Mouse (Mus musculus) spleen, postnatal 14 days (tissue): ENCODE data around the gene Irf9.

ENCODE experiments used
- DNase-seq, 2 experiments: peaks; one replicate each; pipeline ENCODE4 v3.0.0; 2021 to 2022; ENCODE audit warnings: low spot score in 2 of 2

The Irf9 gene

GRCm38 (mm10) chr14:55603271-55603632, at the start of gene Irf9:
Irf9 (plus strand) TSS chr14:55603571.
- no peak for DNase-seq

- no peak for DNase-seq
Observed at GRCm38 (mm10) chr14:55554635-55555034, 48.7 kb upstream of the Irf9 start.

GRCm38 (mm10) chr14:55555788-55556187, 47.6 kb upstream of the Irf9 start:
- no peak for DNase-seq

- peak; percentile 65 to 84 for DNase-seq
Observed at GRCm38 (mm10) chr14:55557003-55557402, 46.4 kb upstream of the Irf9 start.

DNA sequence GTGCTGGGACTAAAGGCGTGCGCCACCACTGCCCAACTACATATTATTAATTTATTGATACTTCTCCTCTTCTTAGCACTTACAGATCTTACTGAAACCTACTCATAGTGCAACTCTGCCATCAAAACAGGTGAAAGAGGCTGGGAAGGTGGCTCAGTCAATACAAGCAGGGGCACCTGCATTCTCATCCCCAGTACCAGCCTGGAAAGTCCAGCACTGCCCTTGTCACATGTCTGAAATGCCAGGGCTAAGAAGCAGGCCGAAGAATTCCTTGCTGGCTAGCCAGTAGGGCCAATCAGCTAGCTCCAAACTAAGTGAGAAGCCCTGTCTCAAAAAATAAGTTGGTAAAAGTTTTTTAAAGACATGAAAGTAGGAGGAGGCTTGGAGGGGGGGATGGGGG, 45.8 kb upstream of the Irf9 start:
- DNase-seq = no peak

DNA sequence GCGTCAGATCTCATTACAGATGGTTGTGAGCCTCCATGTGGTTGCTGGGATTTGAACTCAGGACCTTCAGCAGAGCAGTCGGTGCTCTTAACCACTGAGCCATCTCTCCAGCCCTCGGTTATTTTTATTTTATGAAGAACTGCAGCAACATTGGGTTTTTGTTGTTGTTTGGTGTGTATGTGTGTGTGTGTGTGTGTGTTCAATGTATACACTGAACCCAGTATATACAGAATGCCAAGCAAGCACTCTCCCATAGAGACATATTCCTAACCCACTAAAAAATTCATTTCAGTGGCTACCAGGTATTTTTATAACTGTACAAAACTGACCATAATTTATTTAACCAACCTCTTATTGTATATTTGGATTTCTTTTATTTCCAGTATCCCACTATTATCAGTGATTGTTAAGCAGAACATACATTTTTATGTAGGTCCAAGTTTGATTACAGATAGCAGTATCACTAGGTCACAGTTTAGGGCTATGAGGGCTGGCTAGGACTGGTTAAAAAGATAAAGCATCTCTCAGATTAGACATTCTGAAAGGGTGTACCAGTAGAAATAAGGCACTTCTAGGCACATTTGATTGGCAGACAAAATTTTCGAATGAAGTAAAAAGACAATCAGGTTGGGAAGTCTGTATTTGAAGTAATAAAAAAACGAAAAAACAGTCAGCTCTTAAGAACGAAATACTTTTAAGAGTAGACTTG, 44.5 kb upstream of the Irf9 start:
- no peak for DNase-seq

- peak; percentile 79 to 82 for DNase-seq
Observed at GRCm38 (mm10) chr14:55559799-55560201, 43.6 kb upstream of the Irf9 start, which contains the start of gene Dcaf11. Dcaf11 (plus strand) TSS chr14:55560006.

DNA sequence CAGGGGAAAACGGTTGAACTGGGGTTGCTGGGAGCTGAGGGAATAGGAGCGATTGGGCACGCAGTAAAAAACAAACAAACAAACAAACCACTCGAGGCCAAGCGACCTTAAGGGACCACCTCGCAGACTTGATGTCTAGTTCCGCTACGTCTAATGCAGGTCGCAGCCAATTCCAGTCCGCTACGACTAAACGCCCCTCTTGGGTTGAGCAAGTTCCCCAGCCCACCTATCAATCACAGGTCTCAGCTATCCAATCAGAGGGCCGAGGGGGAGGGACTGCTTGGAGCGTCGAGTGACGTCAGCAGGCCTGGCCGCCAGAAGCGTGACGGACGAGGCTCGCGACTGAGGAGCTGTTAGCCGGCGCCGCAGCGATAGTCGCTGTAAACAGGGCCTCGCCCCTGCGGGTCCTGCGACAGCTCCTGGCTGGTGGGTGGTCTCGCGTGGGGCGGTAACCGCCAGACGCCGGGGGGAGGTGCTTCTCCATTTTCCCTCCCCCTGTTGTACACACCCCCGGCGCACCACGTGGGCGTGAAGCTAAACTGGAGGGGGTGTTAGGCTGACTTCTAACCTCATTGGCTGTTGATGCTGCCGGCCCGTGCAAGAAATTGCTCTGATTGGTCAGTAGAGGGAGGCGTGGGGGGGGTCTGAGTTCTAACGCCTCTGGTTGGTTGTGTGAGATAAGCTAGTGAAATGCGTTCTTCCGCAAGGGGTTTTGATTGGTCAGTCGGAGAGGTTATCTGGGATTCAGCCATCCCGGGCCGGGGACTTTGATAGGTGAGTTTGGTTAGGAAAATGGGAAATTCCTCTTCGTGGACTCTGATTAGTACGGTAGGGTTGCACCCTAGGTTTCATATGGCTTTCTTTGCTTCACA, 42.9 kb upstream of the Irf9 start, which contains the start of gene A730061H03Rik:
TSS of gene A730061H03Rik (minus strand) at position 205 of the 872 bp plus-strand sequence.
- DNase-seq = peak; percentile 93 to 95

DNA sequence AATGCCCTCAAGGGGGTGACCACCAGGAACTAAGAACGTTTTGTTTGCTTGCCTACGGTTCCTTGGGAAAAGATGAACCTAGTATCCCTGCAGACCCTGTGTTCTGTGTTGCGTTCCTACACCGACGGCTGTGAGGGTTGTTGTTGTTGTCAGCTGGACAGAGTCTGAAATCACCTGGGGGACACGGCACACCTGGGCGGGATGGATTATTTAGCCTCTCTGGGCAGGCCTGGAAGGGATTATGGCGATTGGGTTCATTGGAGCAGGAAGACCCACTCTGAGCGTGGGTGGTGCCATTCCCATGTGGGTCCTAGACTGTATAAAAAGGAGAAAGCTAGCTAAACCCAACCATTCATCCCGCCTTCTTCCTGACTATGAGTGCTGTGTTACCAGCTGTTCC, 41.5 kb upstream of the Irf9 start:
- DNase-seq = no peak

DNA sequence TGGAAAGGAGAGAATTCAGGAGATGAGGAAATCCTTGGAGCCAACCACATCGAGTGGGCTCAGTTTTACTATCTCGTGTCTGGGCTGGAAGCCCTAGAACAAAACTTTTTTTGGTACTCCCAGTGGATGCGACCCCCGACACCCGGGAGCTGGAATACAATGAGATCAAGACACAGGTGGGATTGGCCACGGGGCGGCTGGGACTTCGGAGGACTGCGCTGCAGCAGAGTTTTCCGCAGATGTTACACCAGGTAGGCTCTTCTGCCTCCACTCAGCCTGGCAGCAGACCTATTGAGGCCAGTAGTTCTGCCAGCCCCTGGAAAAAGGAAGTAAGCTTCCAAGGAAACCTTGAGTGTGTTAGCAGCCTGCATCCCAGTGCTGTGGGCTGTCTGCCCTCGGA, 40.1 kb upstream of the Irf9 start:
- DNase-seq = no peak

GRCm38 (mm10) chr14:55565748-55566147, 37.6 kb upstream of the Irf9 start:
- DNase-seq = no peak

DNA sequence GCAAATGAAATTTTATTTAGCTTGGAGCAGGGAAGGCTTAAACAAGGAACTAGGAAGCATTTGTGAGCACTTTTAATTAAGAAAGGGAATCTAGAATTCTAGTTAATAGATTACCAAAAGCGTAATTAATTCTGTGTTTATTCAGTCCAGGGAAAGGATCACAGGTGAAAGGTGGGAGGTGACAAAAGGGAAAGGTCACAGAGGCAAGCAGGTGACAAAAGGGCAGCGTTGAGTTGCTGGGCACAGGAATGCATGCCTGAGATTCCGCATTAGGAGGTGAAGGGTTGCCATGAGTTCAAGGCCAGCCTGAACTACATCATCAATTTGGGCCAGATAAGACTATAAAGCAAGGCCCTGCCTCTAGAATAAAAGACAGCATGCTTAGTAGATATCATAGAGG, 35.9 kb upstream of the Irf9 start:
- no peak for DNase-seq

DNA sequence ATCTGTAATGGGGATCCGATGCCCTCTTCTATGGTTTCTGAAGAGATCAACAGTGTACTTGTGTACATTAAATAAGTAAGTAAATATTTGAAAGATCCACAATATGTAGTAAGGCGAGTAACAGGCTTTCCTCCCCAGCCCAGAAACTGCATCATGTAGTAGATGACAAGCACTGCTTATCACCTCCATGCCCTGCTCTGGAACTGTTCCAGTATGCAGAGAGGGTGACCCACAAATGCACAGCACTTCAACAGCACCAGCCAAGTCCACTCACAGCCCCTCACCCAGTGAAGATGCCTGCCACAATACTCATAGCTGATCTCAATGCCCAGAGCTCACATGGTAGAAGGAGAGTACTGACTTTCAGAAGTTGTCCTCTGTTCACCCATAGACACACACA, 32.8 kb upstream of the Irf9 start:
- no peak for DNase-seq

- no peak for DNase-seq
Observed at GRCm38 (mm10) chr14:55571760-55572159, 31.6 kb upstream of the Irf9 start.

GRCm38 (mm10) chr14:55575302-55575701, 28.1 kb upstream of the Irf9 start, which contains the start of gene Fitm1:
Fitm1 (plus strand) TSS chr14:55575617.
- DNase-seq = no peak

GRCm38 (mm10) chr14:55575711-55576110, 27.7 kb upstream of the Irf9 start:
- no peak for DNase-seq

- DNase-seq = no peak
Observed at GRCm38 (mm10) chr14:55576376-55576775, 27.0 kb upstream of the Irf9 start.

DNA sequence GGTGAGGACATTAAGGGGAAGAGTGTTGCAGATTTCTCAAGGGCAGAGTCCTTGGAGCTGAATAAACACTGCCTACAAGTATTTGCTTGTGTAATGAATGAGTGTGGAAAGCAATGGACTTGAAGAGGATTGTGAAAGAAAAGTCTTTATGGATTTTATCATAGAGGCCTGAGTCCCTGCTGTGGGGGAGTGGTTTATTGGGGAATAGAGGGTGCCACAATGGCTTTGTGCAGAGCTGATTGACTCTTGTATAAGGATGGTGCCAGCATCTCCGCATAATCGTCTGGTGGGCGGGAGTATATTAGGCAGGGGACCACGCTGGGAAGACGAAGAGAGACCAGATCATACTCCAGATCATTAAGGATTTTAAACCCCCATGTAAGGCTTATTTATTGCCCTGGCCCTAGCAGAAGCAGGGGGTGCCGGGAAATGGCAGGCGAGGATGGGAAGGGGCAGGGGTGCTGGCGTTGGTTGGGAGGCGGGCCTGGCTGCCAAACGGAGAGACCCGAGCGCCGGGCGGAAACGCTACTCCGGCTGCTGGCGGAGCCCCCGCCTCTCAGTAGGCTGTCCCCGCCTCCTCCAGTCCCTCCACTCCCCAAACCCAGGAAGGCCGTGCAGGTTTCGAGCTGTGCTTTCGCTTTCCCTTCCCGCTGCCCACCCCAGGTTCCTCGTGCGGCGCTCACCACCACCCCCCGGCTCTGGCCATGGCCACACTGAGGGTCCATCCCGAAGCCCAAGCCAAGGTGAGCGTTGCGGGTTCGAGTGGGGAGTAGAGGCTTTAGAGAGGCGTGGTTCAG, 25.3 kb upstream of the Irf9 start, which contains the start of gene Psme1:
TSS of gene Psme1 (plus strand) at position 253 of the 797 bp plus-strand sequence.
- DNase-seq = peak; percentile 61 to 68

GRCm38 (mm10) chr14:55578668-55579269, 24.6 kb upstream of the Irf9 start:
- DNase-seq = peak; percentile 31 to 46

- DNase-seq = no peak
Observed at GRCm38 (mm10) chr14:55579511-55580496, 23.6 kb upstream of the Irf9 start.
